Mouse (Mus musculus) ES-E14 (cell line): ENCODE data around the gene Ahdc1. TPM values are rescaled to one million over a fixed set of nuclear protein-coding genes. Genes with fewer than 3 reads are reported as not detected.

Experiments
- DNase-seq: peaks from one replicate; pipeline ENCODE4 v3.0.0-alpha.2; 2013; ENCODE audit warnings: low read depth, low spot score
- H3K27ac ChIP-seq: 2 replicates; pipeline ENCODE4 v1.5.1; 2012; ENCODE audit warnings: low read depth, mild to moderate bottlenecking, low read length, moderate library complexity, mixed read lengths; ENCODE audit not compliant: poor library complexity, insufficient read depth, severe bottlenecking
- H3K36me3 ChIP-seq: 2 replicates; pipeline ENCODE4 v1.6.1; 2012; ENCODE audit warnings: mild to moderate bottlenecking, low read length, moderate library complexity, mixed read lengths; ENCODE audit not compliant: control insufficient read depth, poor library complexity, insufficient read depth, severe bottlenecking
- H3K4me1 ChIP-seq, 2 experiments: fragments of 150-350 bp in 1 of 2; sonication (generic) in 1 of 2; 2 replicates each; pipeline ENCODE4 v1.6.1; 2012; ENCODE audit warnings: low read length in 2 of 2, mild to moderate bottlenecking in 1 of 2, mixed read lengths in 1 of 2; ENCODE audit not compliant: control insufficient read depth in 2 of 2, insufficient read depth in 2 of 2, poor library complexity in 1 of 2
- H3K4me3 ChIP-seq, 2 experiments: fragments of 150-350 bp in 1 of 2; sonication (generic) in 1 of 2; 2 replicates each; pipeline ENCODE4 v1.5.1; 2012; ENCODE audit warnings: low read length in 2 of 2, low read depth in 1 of 2, mild to moderate bottlenecking in 1 of 2, mixed read lengths in 1 of 2; ENCODE audit not compliant: insufficient read depth in 1 of 2, poor library complexity in 1 of 2, severe bottlenecking in 1 of 2
- H3K9ac ChIP-seq: 2 replicates; pipeline ENCODE4 v1.6.1; 2012; ENCODE audit warnings: low read depth, mild to moderate bottlenecking, low read length, mixed read lengths; ENCODE audit not compliant: poor library complexity, insufficient read depth, severe bottlenecking
- H3K9me3 ChIP-seq: fragments of 150-350 bp; sonication (generic); 2 replicates; pipeline ENCODE4 v1.6.1; 2012; ENCODE audit warnings: low read depth, mild to moderate bottlenecking, low read length; ENCODE audit not compliant: control insufficient read depth, insufficient read depth
- CHD2 ChIP-seq: IDR thresholded peaks from 2 replicates; pipeline ENCODE4 v1.6.1; 2014; ENCODE audit warnings: mild to moderate bottlenecking, low read depth, low read length, inconsistent platforms
- HCFC1 ChIP-seq: IDR thresholded peaks from 2 replicates; pipeline ENCODE4 v1.6.1; 2012; ENCODE audit warnings: low read length, inconsistent platforms, borderline replicate concordance; ENCODE audit not compliant: insufficient read depth
- MAFK ChIP-seq: IDR thresholded peaks from 2 replicates; pipeline ENCODE4 v1.6.1; 2014; ENCODE audit warnings: mild to moderate bottlenecking, low read depth, low read length, inconsistent platforms; ENCODE audit not compliant: insufficient read depth
- ZC3H11A ChIP-seq: IDR thresholded peaks from 2 replicates; pipeline ENCODE4 v1.6.1; 2012; ENCODE audit warnings: low read depth, mild to moderate bottlenecking, inconsistent platforms, low read length, borderline replicate concordance
- ZNF384 ChIP-seq: IDR thresholded peaks from 2 replicates; pipeline ENCODE4 v1.6.1; 2012; ENCODE audit warnings: low read depth, low read length, inconsistent platforms
- in situ Hi-C, 2 experiments: fragments of 600-800 bp; cut with MboI; formaldehyde crosslinking; loops; one replicate each; pipeline ENCODE4 v1.15.1; 2025; ENCODE audit warnings: low sequenced_read_pairs in 2 of 2, inconsistent platforms in 1 of 2; ENCODE audit not compliant: unreplicated experiment in 2 of 2
- total RNA-seq: library from RNA; depleted of rRNA; stranded (reverse); fragments of 300-350 nt; gene quantifications from 2 replicates; pipeline ENCODE4 v1.2.3, GENCODE M21; 2012

Gene Ahdc1
- total RNA-seq, 1 experiment, result 61.8 TPM

DNA sequence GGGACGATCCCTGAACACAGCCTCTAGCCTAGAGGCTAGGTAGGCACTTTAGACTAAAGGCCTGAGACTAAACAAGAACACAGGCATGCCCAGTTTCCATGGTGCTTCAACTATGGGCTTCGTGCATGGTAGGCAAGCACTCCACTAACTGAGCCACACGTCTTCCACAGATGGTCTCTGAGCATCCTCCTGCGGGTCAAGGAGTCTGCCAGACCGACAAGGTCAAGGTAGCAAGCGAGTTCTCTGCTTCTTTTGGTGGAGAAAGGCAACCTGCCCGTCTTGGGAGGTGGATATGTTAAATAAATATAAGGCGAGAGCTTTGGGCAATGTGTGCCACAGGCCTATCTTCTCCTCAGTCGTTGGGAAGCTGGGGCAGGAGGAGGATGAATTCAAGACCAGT lies 90.7 kb downstream of the Ahdc1 start:
- Histone ChIP-seq H3K9ac (peak overlapping the region; percentile 54; the same call in 1 of the 2 replicates), H3K4me1 (peaks cover 9 to 11% of the 10 kb centered on the region in 2 experiments; a peak in 3 of 4 replicates), H3K27ac (peak overlapping the region; percentile 80), H3K9me3 (no peaks in the 10 kb centered on the region), H3K4me3 (peak overlapping the region in 1 of 2 experiments; percentile 1; a peak in 1 of 4 replicates), H3K36me3 (no peaks in the 10 kb centered on the region)
- DNase-seq, result no peak
- TF ChIP-seq MAFK (no peak), HCFC1 (no peak), ZNF384 (no peak), ZC3H11A (no peak), CHD2 (no peak)
- in situ Hi-C loops, result no loop called here

GRCm38 (mm10) chr4:133103525-133104193 lies 92.6 kb downstream of the Ahdc1 start:
- TF ChIP-seq MAFK (no peak), CHD2 (no peak), ZNF384 (no peak), ZC3H11A (no peak), HCFC1 (no peak)
- H3K27ac ChIP-seq, result peak overlapping the region; percentile 99
- peak overlapping the region; percentile 86 for H3K9ac ChIP-seq
- peak overlapping the region; percentile 66 to 73 for H3K4me3 ChIP-seq
- no peaks in the 10 kb centered on the region for H3K9me3 ChIP-seq
- peaks cover 9 to 19% of the 10 kb centered on the region in 2 experiments; a peak in 3 of 4 replicates for H3K4me1 ChIP-seq
- no peaks in the 10 kb centered on the region for H3K36me3 ChIP-seq
- no peak for DNase-seq
- in situ Hi-C loops, result no loop called here

DNA sequence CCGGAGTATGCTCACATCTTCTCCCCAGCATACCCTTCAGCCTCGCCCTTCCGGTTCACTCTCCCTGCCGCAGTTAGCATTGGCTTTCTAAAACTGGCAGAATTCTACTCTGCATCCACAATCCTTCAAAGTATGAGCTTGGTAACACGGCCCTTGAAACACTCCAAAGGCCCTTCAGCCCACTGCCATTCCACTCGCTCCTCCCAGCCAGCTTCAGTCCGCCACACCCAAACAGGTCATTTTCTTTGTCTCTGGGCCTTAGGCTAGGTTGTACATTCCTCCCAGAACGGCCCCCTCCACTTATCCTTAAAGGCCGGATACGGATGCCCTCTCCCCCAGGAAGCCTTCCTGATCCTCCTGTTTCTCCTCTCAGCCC lies 93.1 kb downstream of the Ahdc1 start:
- in situ Hi-C loops, result no loop called here
- no peak for TF ChIP-seq MAFK
- TF ChIP-seq ZC3H11A, result no peak
- TF ChIP-seq HCFC1, result no peak
- no peak for TF ChIP-seq ZNF384
- no peak for TF ChIP-seq CHD2
- peak; percentile 74 for DNase-seq
- H3K4me1 ChIP-seq, result peaks cover 9 to 23% of the 10 kb centered on the region in 2 experiments; a peak in 3 of 4 replicates
- peak overlapping the region; percentile 70 for H3K9ac ChIP-seq
- no peaks in the 10 kb centered on the region for H3K36me3 ChIP-seq
- H3K9me3 ChIP-seq, result no peaks in the 10 kb centered on the region
- H3K4me3 ChIP-seq, result peak overlapping the region; percentile 49 to 73
- peak overlapping the region; percentile 99 for H3K27ac ChIP-seq

- Histone ChIP-seq H3K36me3 (no peaks in the 10 kb centered on the region), H3K27ac (no peak overlapping the region), H3K9me3 (no peaks in the 10 kb centered on the region), H3K9ac (no peak overlapping the region), H3K4me1 (peaks cover 14 to 28% of the 10 kb centered on the region in 2 experiments), H3K4me3 (no peak overlapping the region)
- TF ChIP-seq CHD2 (no peak), ZNF384 (no peak), MAFK (no peak), HCFC1 (no peak), ZC3H11A (no peak)
- in situ Hi-C loops, result no loop called here
- no peak for DNase-seq
Measured at GRCm38 (mm10) chr4:133106691-133107090, 95.6 kb downstream of the Ahdc1 start.
